Mouse (Mus musculus) layer of hippocampus, adult 2 months (tissue): ENCODE measurements around the gene Adam12. TPM values are rescaled to one million over a fixed set of nuclear protein-coding genes. Genes with fewer than 3 reads are reported as not detected.

ENCODE experiments used
- DNase-seq, 2 experiments: peaks; one replicate each; pipeline ENCODE4 v3.0.0; 2022; ENCODE audit warnings: low spot score in 2 of 2
- H3K27ac ChIP-seq: fragments of 200-600 bp; 2 replicates; pipeline ENCODE4 v1.8.1; 2022
- H3K4me3 ChIP-seq: fragments of 200-600 bp; 2 replicates; pipeline ENCODE4 v1.8.1; 2022; ENCODE audit warnings: mild to moderate bottlenecking
- CTCF ChIP-seq: fragments of 200-600 bp; conservative IDR thresholded peaks from 2 replicates; pipeline ENCODE4 v1.8.1; 2022; ENCODE audit warnings: antibody characterized with exemption, mild to moderate bottlenecking, moderate library complexity
- total RNA-seq, 2 experiments: library from RNA; stranded (reverse); gene quantifications; 2 replicates each; pipeline ENCODE4 v1.2.3; 2021

Gene Adam12
- total RNA-seq, 2 experiments from 2014 or later, result 7.8 to 9.0 TPM

GRCm38 (mm10) chr7:134193089-134193488 lies 38.9 kb downstream of the Adam12 start:
- no peak for DNase-seq
- no peak for TF ChIP-seq CTCF
- Histone ChIP-seq H3K4me3 (no peak overlapping the region), H3K27ac (no peak overlapping the region)

DNA sequence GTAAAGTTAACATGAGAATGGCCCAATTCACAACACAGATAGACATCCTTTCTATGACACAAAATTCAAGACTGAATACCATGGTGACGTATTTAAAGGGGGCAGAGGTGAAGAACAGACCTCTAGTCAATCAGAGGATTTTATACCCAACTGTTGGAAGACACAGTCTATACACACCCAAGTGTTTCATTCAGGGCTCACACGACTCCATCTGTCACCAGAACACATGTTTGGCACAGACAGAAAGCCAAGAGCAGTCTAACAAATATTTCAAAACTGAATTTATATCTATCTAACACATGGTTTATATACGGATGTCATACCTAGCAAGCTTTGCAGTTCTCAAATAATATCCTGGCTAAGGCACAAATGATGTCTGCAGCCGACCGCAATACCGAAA lies 41.8 kb downstream of the Adam12 start:
- no peak overlapping the region for H3K4me3 ChIP-seq
- no peak for TF ChIP-seq CTCF
- H3K27ac ChIP-seq, result no peak overlapping the region
- DNase-seq, result peak; percentile 24 to 39

- no peak overlapping the region for H3K27ac ChIP-seq
- TF ChIP-seq CTCF, result no peak
- DNase-seq, result no peak
- no peak overlapping the region for H3K4me3 ChIP-seq
Measured at GRCm38 (mm10) chr7:134188565-134188964, 43.4 kb downstream of the Adam12 start.

- DNase-seq, result no peak
- Histone ChIP-seq H3K4me3 (no peak overlapping the region), H3K27ac (no peak overlapping the region)
- no peak for TF ChIP-seq CTCF
Measured at GRCm38 (mm10) chr7:134187946-134188345, 44.0 kb downstream of the Adam12 start.

- TF ChIP-seq CTCF, result no peak
- no peak overlapping the region for H3K4me3 ChIP-seq
- no peak overlapping the region for H3K27ac ChIP-seq
- DNase-seq, result no peak
Measured at GRCm38 (mm10) chr7:134186497-134186896, 45.4 kb downstream of the Adam12 start.

GRCm38 (mm10) chr7:134185751-134186150 lies 46.2 kb downstream of the Adam12 start:
- H3K4me3 ChIP-seq, result no peak overlapping the region
- TF ChIP-seq CTCF, result no peak
- H3K27ac ChIP-seq, result no peak overlapping the region
- no peak for DNase-seq

GRCm38 (mm10) chr7:134181717-134182116 lies 50.2 kb downstream of the Adam12 start:
- Histone ChIP-seq H3K4me3 (no peak overlapping the region), H3K27ac (peak overlapping the region; percentile 46)
- TF ChIP-seq CTCF, result no peak
- DNase-seq, result no peak

- no peak for TF ChIP-seq CTCF
- peak overlapping the region; percentile 46 for H3K27ac ChIP-seq
- DNase-seq, result no peak
- H3K4me3 ChIP-seq, result no peak overlapping the region
Measured at GRCm38 (mm10) chr7:134181056-134181455, 50.9 kb downstream of the Adam12 start.

- Histone ChIP-seq H3K27ac (no peak overlapping the region), H3K4me3 (no peak overlapping the region)
- no peak for DNase-seq
- no peak for TF ChIP-seq CTCF
Measured at GRCm38 (mm10) chr7:134177051-134177450, 54.9 kb downstream of the Adam12 start.

DNA sequence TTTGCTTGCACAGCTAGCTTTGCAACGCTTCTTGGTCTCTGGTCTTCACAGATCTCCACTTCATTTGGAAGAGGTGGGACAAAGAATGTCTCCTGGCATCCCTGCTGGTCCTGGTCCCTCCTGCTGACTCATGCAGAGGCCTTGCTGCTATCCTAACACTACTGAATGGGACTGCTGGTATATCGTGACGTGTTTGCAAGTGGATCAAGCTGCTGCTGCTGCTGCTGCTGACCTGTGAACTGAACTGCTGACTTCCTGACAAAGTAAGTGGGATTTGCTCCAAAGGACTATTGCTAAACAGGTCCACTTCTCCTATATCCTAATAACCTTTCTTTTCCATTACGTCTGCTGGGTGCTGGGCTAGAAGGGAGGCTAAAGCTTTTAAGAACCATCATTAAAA lies 56.7 kb downstream of the Adam12 start:
- Histone ChIP-seq H3K4me3 (no peak overlapping the region), H3K27ac (no peak overlapping the region)
- no peak for DNase-seq
- TF ChIP-seq CTCF, result no peak

GRCm38 (mm10) chr7:134173442-134174090 lies 58.4 kb downstream of the Adam12 start:
- no peak for TF ChIP-seq CTCF
- H3K4me3 ChIP-seq, result no peak overlapping the region
- no peak for DNase-seq
- no peak overlapping the region for H3K27ac ChIP-seq

DNA sequence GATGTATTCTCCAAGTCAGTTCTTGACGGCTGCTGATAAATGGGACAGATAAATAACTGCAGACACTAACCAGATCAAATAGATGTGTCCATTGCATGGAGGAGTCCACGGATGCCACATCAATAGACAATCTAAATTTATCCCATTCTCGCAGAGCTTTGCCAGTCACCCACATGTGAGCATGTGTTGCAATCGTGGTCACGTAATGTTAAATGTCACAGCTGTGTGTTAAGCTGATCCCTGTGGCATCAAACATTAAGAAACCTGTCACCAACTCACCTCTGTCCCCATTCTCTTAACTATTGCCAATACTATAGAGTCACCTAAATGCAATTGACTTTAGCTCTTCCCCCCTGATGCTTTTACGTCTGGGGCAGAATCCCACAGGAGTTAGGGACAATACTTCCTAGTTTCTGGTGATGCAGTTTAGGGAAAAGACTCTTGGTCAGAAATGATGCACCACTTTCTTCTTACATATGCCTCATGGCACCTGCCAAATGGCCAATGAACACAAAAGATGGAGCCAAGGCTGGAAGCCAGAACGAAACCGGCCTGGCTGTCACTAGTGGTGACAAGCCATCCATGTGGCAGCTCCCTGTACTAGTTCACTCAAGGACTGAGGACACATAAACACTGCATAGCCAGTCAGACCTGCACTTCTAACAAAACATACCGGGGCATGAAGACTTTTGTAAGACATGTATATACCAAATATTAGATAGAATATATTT lies 61.6 kb downstream of the Adam12 start:
- H3K27ac ChIP-seq, result no peak overlapping the region
- no peak for TF ChIP-seq CTCF
- H3K4me3 ChIP-seq, result no peak overlapping the region
- DNase-seq, result no peak

- no peak overlapping the region for H3K4me3 ChIP-seq
- no peak for TF ChIP-seq CTCF
- no peak overlapping the region for H3K27ac ChIP-seq
- no peak for DNase-seq
Measured at GRCm38 (mm10) chr7:134169780-134170179, 62.2 kb downstream of the Adam12 start.

DNA sequence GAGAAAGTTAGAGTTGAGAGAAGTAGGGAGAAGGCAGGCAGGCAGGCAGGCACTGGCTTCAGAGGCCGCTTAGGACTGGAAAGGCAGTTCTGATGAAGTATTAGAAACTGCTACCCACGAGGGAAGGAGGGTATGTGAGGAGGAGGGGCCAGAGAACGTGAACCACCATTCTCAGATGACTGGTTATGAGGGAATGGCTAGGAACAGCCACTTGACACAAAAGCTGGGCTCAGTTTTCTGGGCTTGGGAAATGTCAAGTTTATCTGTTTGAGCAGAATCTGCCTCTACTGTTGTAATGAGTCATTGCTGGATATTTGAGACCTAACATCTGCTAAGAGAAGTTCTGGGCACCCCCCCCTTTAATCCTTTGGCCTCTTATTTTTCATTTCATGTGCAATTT lies 64.4 kb downstream of the Adam12 start:
- no peak overlapping the region for H3K27ac ChIP-seq
- TF ChIP-seq CTCF, result no peak
- no peak overlapping the region for H3K4me3 ChIP-seq
- no peak for DNase-seq
